Mouse (Mus musculus) bone marrow macrophage, adult 2 months (primary cell): ENCODE measurements around the gene Arl13b. TPM values are rescaled to one million over a fixed set of nuclear protein-coding genes. Genes with fewer than 3 reads are reported as not detected.
A peak's percentile ranks its signal among the peaks of the same experiment; 100 is the strongest.

ENCODE experiments used
- H3K27ac ChIP-seq: 2 replicates; pipeline ENCODE4 v1.5.1; 2012; ENCODE audit warnings: low read depth, low read length; ENCODE audit not compliant: insufficient read depth
- H3K4me1 ChIP-seq: 2 replicates; pipeline ENCODE4 v1.6.1; 2012; ENCODE audit warnings: low read length; ENCODE audit not compliant: control insufficient read depth, insufficient read depth
- H3K4me3 ChIP-seq: 2 replicates; pipeline ENCODE4 v1.5.1; 2012; ENCODE audit warnings: mild to moderate bottlenecking, low read length, moderate library complexity; ENCODE audit not compliant: insufficient read depth
- CTCF ChIP-seq: IDR thresholded peaks from 2 replicates; pipeline ENCODE4 v1.5.1; 2012; ENCODE audit warnings: low read depth, mild to moderate bottlenecking, low read length, moderate library complexity
- POLR2A ChIP-seq: IDR thresholded peaks from 2 replicates; pipeline ENCODE4 v1.6.1; 2012; ENCODE audit warnings: mild to moderate bottlenecking, low read depth, low read length, borderline replicate concordance
- polyA plus RNA-seq: library from polyadenylated mRNA; stranded (reverse); fragments of >200 nt; gene quantifications from 2 replicates; pipeline ENCODE4 v1.2.4, GENCODE M21; 2012; ENCODE audit not compliant: missing spikeins, insufficient read depth, insufficient read length

The Arl13b gene
- polyA plus RNA-seq, 1 experiment = 12.1 TPM

GRCm38 (mm10) chr16:62786621-62787331 is 60.1 kb downstream of the Arl13b start, which contains the start of gene Nsun3:
Gene Nsun3 (minus strand): TSS chr16:62786818.
- Histone ChIP-seq H3K27ac (peak within 1 kb of the TSS; percentile 93), H3K4me3 (peak within 1 kb of the TSS; percentile 95), H3K4me1 (peaks cover 16% of the 10 kb centered on the region)
- TF ChIP-seq POLR2A (no peak), CTCF (no peak)

- TF ChIP-seq CTCF = no peak
- no peak for TF ChIP-seq POLR2A
- Histone ChIP-seq H3K4me1 (peaks cover 14% of the 10 kb centered on the region), H3K27ac (no peak overlapping the region), H3K4me3 (no peak overlapping the region)
Measured at GRCm38 (mm10) chr16:62782229-62782628, 64.6 kb downstream of the Arl13b start.

DNA sequence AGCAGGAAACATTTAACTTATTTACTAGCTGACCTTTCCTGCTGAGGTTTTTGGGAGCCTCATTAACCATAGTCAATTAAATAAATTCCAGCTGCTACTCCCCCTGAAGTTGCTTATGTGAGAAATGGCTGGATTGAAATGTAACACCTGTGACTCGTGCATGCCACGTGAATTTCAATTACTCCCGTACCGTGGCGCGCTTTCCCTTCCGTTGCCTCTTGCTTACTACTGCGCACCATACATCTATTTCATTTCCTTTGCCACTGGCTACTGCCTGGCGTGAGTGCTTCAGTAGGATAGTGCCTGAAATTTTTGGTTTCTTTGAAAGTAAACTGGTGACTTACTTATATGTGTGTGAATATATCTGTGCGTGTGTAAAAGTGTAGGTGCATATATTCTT is 68.6 kb downstream of the Arl13b start:
- no peak for TF ChIP-seq CTCF
- no peak for TF ChIP-seq POLR2A
- no peak overlapping the region for H3K27ac ChIP-seq
- no peak overlapping the region for H3K4me3 ChIP-seq
- H3K4me1 ChIP-seq = peaks cover 8% of the 10 kb centered on the region

- no peak for TF ChIP-seq POLR2A
- TF ChIP-seq CTCF = no peak
- H3K27ac ChIP-seq = no peak overlapping the region
- no peak overlapping the region for H3K4me3 ChIP-seq
- H3K4me1 ChIP-seq = peaks cover 2% of the 10 kb centered on the region; the same call in 1 of the 2 replicates
Measured at GRCm38 (mm10) chr16:62776034-62776433, 70.8 kb downstream of the Arl13b start.

- Histone ChIP-seq H3K27ac (no peak overlapping the region), H3K4me3 (no peak overlapping the region), H3K4me1 (no peaks in the 10 kb centered on the region)
- TF ChIP-seq CTCF = no peak
- TF ChIP-seq POLR2A = no peak
Measured at GRCm38 (mm10) chr16:62773462-62773861, 73.4 kb downstream of the Arl13b start.

GRCm38 (mm10) chr16:62758340-62758739 is 88.5 kb downstream of the Arl13b start:
- H3K4me1 ChIP-seq = no peaks in the 10 kb centered on the region
- no peak overlapping the region for H3K4me3 ChIP-seq
- H3K27ac ChIP-seq = no peak overlapping the region
- TF ChIP-seq CTCF (no peak), POLR2A (no peak)

- no peaks in the 10 kb centered on the region for H3K4me1 ChIP-seq
- no peak overlapping the region for H3K4me3 ChIP-seq
- TF ChIP-seq CTCF = no peak
- TF ChIP-seq POLR2A = no peak
- no peak overlapping the region for H3K27ac ChIP-seq
Measured at GRCm38 (mm10) chr16:62755307-62755706, 91.5 kb downstream of the Arl13b start.

DNA sequence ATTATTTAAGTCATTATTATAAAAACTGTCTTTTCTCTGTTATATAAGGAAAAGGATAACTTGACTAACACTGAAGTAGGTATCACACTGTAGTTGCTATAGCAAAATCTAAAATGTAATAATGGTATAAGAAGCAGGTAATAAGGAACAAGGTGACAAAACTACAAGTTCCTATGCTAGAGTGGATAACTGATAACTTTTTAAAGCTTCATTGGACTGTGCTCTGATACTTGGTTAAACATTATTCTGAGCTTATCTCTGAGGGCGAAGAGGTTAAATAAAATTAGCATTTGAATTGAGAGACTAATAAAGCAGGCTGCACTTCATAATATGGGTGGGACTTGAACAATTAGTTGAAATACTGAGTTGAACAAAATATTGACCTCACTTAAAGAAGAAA is 93.2 kb downstream of the Arl13b start:
- no peak overlapping the region for H3K4me3 ChIP-seq
- no peak overlapping the region for H3K27ac ChIP-seq
- no peaks in the 10 kb centered on the region for H3K4me1 ChIP-seq
- TF ChIP-seq CTCF = no peak
- no peak for TF ChIP-seq POLR2A

DNA sequence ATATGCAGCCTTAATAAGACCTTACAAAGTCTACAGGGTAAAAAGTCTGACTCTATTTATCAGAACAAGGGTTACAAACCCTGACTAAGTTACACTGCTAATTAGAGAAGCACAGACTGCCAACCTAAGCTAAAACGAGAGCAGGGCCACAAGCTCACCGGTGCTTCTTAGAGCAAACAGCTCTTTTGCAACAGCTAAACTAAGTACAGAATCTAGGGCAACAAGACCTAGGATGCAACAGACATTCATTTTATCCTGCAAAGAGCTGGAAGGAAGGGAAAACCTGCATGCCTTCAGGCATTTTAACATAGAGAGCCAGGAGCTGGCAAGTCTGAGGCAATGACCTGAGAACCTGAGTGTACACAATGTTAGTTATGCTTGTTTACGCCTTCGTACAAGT is 93.8 kb downstream of the Arl13b start:
- no peaks in the 10 kb centered on the region for H3K4me1 ChIP-seq
- H3K27ac ChIP-seq = no peak overlapping the region
- no peak overlapping the region for H3K4me3 ChIP-seq
- TF ChIP-seq CTCF (no peak), POLR2A (no peak)

- Histone ChIP-seq H3K4me3 (no peak overlapping the region), H3K27ac (no peak overlapping the region), H3K4me1 (no peaks in the 10 kb centered on the region)
- TF ChIP-seq CTCF = no peak
Measured at GRCm38 (mm10) chr16:62745875-62746274, 101.0 kb downstream of the Arl13b start.

Other genes with a start within 250 kb of the Arl13b start
- 15.1 and 20.8 TPM in 2 replicates for gene Nsun3, start 60.2 kb downstream of the Arl13b start, polyA plus RNA-seq
- gene Stx19, start 32.4 kb downstream of the Arl13b start, polyA plus RNA-seq = not detected in 2 replicates
- gene Pros1, start 7.3 kb upstream of the Arl13b start, polyA plus RNA-seq = 56.7 and 60.1 TPM in 2 replicates